ENCODE assay signal across 8 mouse cellular contexts in genomic region chr4:44704369-44704745, GRCm38 (mm10). TPM values are rescaled to one million over a fixed set of nuclear protein-coding genes. Genes with fewer than 3 reads are reported as not detected.
DNase-seq lines count a peak whose midpoint lies in the region; ATAC-seq and TF ChIP-seq lines count a peak whose summit lies in the region.

No protein-coding gene starts in this region.

- peak overlapping the region; percentile 72 for H3K4me2 ChIP-seq in forebrain, embryonic 11.5 days (ENCODE audit: low read depth, low read length, severe bottlenecking)
- H3K4me2 ChIP-seq in heart, embryonic 15.5 days, result peak overlapping the region; percentile 88
- H3K4me2 ChIP-seq in kidney, postnatal 0 days (ENCODE audit: low read length), result peak overlapping the region; percentile 61
- H3K4me2 ChIP-seq in liver, embryonic 13.5 days, result peak overlapping the region; percentile 63

- no peak overlapping the region for H3K27ac ChIP-seq in brown adipose tissue, adult 24 weeks (replicated peaks; ENCODE audit: low read depth, low read length)
- H3K27ac ChIP-seq in forebrain, embryonic 11.5 days (ENCODE audit: low read depth, low read length), result no peak overlapping the region
- no peak overlapping the region for H3K27ac ChIP-seq in heart, embryonic 15.5 days
- H3K27ac ChIP-seq in kidney, postnatal 0 days, result no peak overlapping the region
- no peak overlapping the region for H3K27ac ChIP-seq in liver, embryonic 13.5 days

- peak; percentile 98 for ATAC-seq in forebrain, embryonic 11.5 days (replicated peaks; ENCODE audit: low FRiP score)
- peak; percentile 96 for ATAC-seq in heart, embryonic 15.5 days (replicated peaks; ENCODE audit: insufficient number of reproducible peaks, insufficient read depth, low FRiP score, low read depth)
- ATAC-seq in kidney, postnatal 0 days (replicated peaks; ENCODE audit: low FRiP score, low read depth), result peak; percentile 96
- peak; percentile 90 for ATAC-seq in liver, embryonic 13.5 days (ENCODE audit: low read depth)

- H3K36me3 ChIP-seq in forebrain, embryonic 11.5 days (ENCODE audit: control insufficient read depth, insufficient read depth, low read length), result no peaks in the 10 kb centered on the region
- H3K36me3 ChIP-seq in heart, embryonic 15.5 days, result no peaks in the 10 kb centered on the region
- H3K36me3 ChIP-seq in kidney, postnatal 0 days (ENCODE audit: insufficient read depth, low read length), result no peaks in the 10 kb centered on the region
- no peaks in the 10 kb centered on the region for H3K36me3 ChIP-seq in liver, embryonic 13.5 days

- peak; percentile 98 to 99 for DNase-seq in B cell, adult 2 months
- peak; percentile 97 for DNase-seq in forebrain, embryonic 11.5 days (ENCODE audit: low spot score)
- peak; percentile 92 for DNase-seq in kidney, postnatal 0 days (ENCODE audit: low spot score)
- peak; percentile 74 for DNase-seq in liver, embryonic 13.5 days
- DNase-seq in naive thymus-derived CD4-positive, alpha-beta T cell, adult 2 months (ENCODE audit: low read depth), result peak; percentile 46
- peak; percentile 86 to 95 for DNase-seq in spleen, postnatal 4 days (ENCODE audit: low spot score in 2 of 2)

- WGBS in forebrain, embryonic 11.5 days, result 1% methylated on average over 38 of the region's 38 CpGs
- WGBS in heart, embryonic 15.5 days, result under 1% methylated on average over 38 of the region's 38 CpGs
- under 1% methylated on average over 36 of the region's 38 CpGs for WGBS in kidney, postnatal 0 days
- under 1% methylated on average over 34 of the region's 38 CpGs for WGBS in liver, embryonic 13.5 days (ENCODE audit: insufficient replicate concordance)

- TF ChIP-seq CTCF in kidney, postnatal 0 days (IDR thresholded peaks at IDR 0.05; ENCODE audit: low read depth), result peak; percentile 18; the same call in 1 of the 2 replicates

- peaks cover 9% of the 10 kb centered on the region for H3K4me1 ChIP-seq in brown adipose tissue, adult 24 weeks (ENCODE audit: control insufficient read depth, insufficient read depth, insufficient read length, low read length)
- H3K4me1 ChIP-seq in forebrain, embryonic 11.5 days (replicated peaks; ENCODE audit: control insufficient read depth, insufficient read depth, low read length), result peaks cover 10% of the 10 kb centered on the region
- peaks cover 20% of the 10 kb centered on the region for H3K4me1 ChIP-seq in heart, embryonic 15.5 days (replicated peaks)
- H3K4me1 ChIP-seq in kidney, postnatal 0 days (replicated peaks; ENCODE audit: insufficient read depth, low read length), result peaks cover 8% of the 10 kb centered on the region; the same call in 1 of the 2 replicates
- H3K4me1 ChIP-seq in liver, embryonic 13.5 days (replicated peaks), result peaks cover 17% of the 10 kb centered on the region

- H3K9ac ChIP-seq in forebrain, embryonic 11.5 days (ENCODE audit: low read length), result no peak overlapping the region
- H3K9ac ChIP-seq in heart, embryonic 15.5 days, result no peak overlapping the region
- H3K9ac ChIP-seq in kidney, postnatal 0 days (ENCODE audit: low read depth, low read length), result no peak overlapping the region
- H3K9ac ChIP-seq in liver, embryonic 13.5 days, result no peak overlapping the region

- peaks cover 92% of the 10 kb centered on the region for H3K27me3 ChIP-seq in forebrain, embryonic 11.5 days (ENCODE audit: control insufficient read depth, insufficient read depth, low read length)
- H3K27me3 ChIP-seq in heart, embryonic 15.5 days, result peaks cover 100% of the 10 kb centered on the region
- H3K27me3 ChIP-seq in kidney, postnatal 0 days (ENCODE audit: insufficient read depth, low read length), result peaks cover 94% of the 10 kb centered on the region
- H3K27me3 ChIP-seq in liver, embryonic 13.5 days, result peaks cover 100% of the 10 kb centered on the region

- peak overlapping the region; percentile 29 for H3K4me3 ChIP-seq in brown adipose tissue, adult 24 weeks (ENCODE audit: insufficient read depth, low read depth, low read length)
- H3K4me3 ChIP-seq in forebrain, embryonic 11.5 days (ENCODE audit: low read depth, low read length), result peak overlapping the region; percentile 38
- peak overlapping the region; percentile 52 for H3K4me3 ChIP-seq in heart, embryonic 15.5 days
- H3K4me3 ChIP-seq in kidney, postnatal 0 days (replicated peaks; ENCODE audit: low read depth, low read length), result peak overlapping the region; percentile 37
- H3K4me3 ChIP-seq in liver, embryonic 13.5 days (replicated peaks), result peak overlapping the region; percentile 41

- H3K9me3 ChIP-seq in forebrain, embryonic 11.5 days (ENCODE audit: control insufficient read depth, low read length), result no peaks in the 10 kb centered on the region
- no peaks in the 10 kb centered on the region for H3K9me3 ChIP-seq in heart, embryonic 15.5 days (replicated peaks)
- no peaks in the 10 kb centered on the region for H3K9me3 ChIP-seq in kidney, postnatal 0 days (replicated peaks; ENCODE audit: low read length)
- no peaks in the 10 kb centered on the region for H3K9me3 ChIP-seq in liver, embryonic 13.5 days (replicated peaks)

RNA-seq across cellular contexts. Expression of gene Pax5, which starts 5.9 kb away (rescaled TPM):
- polyA plus RNA-seq in brown adipose tissue, adult 24 weeks (2012; ENCODE audit: insufficient read depth, insufficient read length, missing spikeins), result not detected in 2 replicates
- polyA plus RNA-seq in forebrain, embryonic 11.5 days (2014; fragmentation: Nextera tagmentation; extraction: Ambion mirVana), result 0.11 and 0.43 TPM in 2 replicates
- polyA plus RNA-seq in heart, embryonic 15.5 days (2015; fragmentation: Nextera tagmentation; extraction: Ambion mirVana), result not detected in 2 replicates
- not detected in 2 replicates for polyA plus RNA-seq in kidney, postnatal 0 days (2015; fragmentation: Nextera tagmentation; extraction: Ambion mirVana)
- polyA plus RNA-seq in liver, embryonic 13.5 days (2015; fragmentation: Nextera tagmentation; extraction: Ambion mirVana), result 0.01 and 0.09 TPM in 2 replicates

RNA-seq across cellular contexts. Expression of gene Zcchc7, which starts 51.3 kb away (rescaled TPM):
- 16.5 and 17.2 TPM in 2 replicates for polyA plus RNA-seq in brown adipose tissue, adult 24 weeks (2012; ENCODE audit: insufficient read depth, insufficient read length, missing spikeins)
- polyA plus RNA-seq in forebrain, embryonic 11.5 days (2014; fragmentation: Nextera tagmentation; extraction: Ambion mirVana), result 20.7 and 24.3 TPM in 2 replicates
- polyA plus RNA-seq in heart, embryonic 15.5 days (2015; fragmentation: Nextera tagmentation; extraction: Ambion mirVana), result 22.1 and 25.3 TPM in 2 replicates
- polyA plus RNA-seq in kidney, postnatal 0 days (2015; fragmentation: Nextera tagmentation; extraction: Ambion mirVana), result 37.5 and 40.1 TPM in 2 replicates
- 18.4 and 18.7 TPM in 2 replicates for polyA plus RNA-seq in liver, embryonic 13.5 days (2015; fragmentation: Nextera tagmentation; extraction: Ambion mirVana)

Comparison
In these comparisons a context has a peak if more than half of its experiments do, and no peak if none do; other contexts are left out.
1. DNase-seq: peak in every context shown above with its lines; median percentile 98 in B cell, adult 2 months; 97 in forebrain, embryonic 11.5 days; 92 in kidney, postnatal 0 days; 90 in spleen, postnatal 4 days; 74 in liver, embryonic 13.5 days; 46 in naive thymus-derived CD4-positive, alpha-beta T cell, adult 2 months.